Mouse (Mus musculus) brain, embryonic 14.5 days (tissue): ENCODE data around the gene Sipa1l3. TPM values are rescaled to one million over a fixed set of nuclear protein-coding genes. Genes with fewer than 3 reads are reported as not detected.

Experiments
- DNase-seq: peaks from one replicate; pipeline ENCODE4 v3.0.0-alpha.2; 2011; ENCODE audit warnings: low read depth
- CTCF ChIP-seq: fragments of 200-500 bp; IDR thresholded peaks from 2 replicates; pipeline ENCODE4 v1.5.1; 2012; ENCODE audit warnings: inconsistent platforms, mild to moderate bottlenecking, moderate library complexity, borderline replicate concordance; ENCODE audit not compliant: insufficient read depth, insufficient read length; ENCODE audit errors: extremely low read depth
- POLR2A ChIP-seq: fragments of 200-500 bp; IDR thresholded peaks from 2 replicates; pipeline ENCODE4 v1.6.1; 2012; ENCODE audit warnings: mild to moderate bottlenecking, inconsistent platforms, borderline replicate concordance; ENCODE audit not compliant: poor library complexity, insufficient read depth, insufficient read length, severe bottlenecking; ENCODE audit errors: extremely low read depth
- polyA plus RNA-seq: library from polyadenylated mRNA; depleted of rRNA; stranded (reverse); fragments of >200 nt; gene quantifications from 2 replicates; pipeline ENCODE4 v1.2.3, GENCODE M21; 2012

Sipa1l3 gene
- polyA plus RNA-seq, 1 experiment: 49.4 TPM

DNA sequence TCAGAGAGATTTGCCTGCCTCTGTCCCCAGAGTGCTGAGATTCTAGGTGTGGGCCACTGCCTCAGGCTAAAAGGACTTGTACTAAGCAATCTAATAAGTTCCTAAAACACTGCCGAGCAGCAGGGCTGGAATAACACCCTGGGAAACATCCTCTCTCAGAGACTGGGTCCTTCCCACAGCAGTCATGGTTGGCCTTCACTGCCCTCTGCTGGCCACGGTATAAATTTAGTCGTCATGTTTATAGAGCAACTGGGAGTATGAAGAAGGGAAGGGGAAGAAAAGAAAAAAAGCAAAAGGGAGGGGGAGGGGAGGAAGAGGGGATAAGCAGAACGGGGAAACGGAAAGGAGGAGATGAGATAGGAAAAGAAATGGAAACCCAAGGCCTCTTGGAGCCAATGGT lies 5.3 kb upstream of the Sipa1l3 start:
- DNase-seq: peak; percentile 86
- TF ChIP-seq POLR2A (no peak), CTCF (peak; percentile 84)

- TF ChIP-seq POLR2A (no peak), CTCF (peak; percentile 94)
- DNase-seq: peak; percentile 90
These were observed 3.6 kb upstream of the Sipa1l3 start for GRCm38 (mm10) chr7:29521841-29522575.

- TF ChIP-seq POLR2A: no peak
- no peak for DNase-seq
These were observed 2.9 kb upstream of the Sipa1l3 start for GRCm38 (mm10) chr7:29521365-29521764.

GRCm38 (mm10) chr7:29520794-29521193 lies 2.4 kb upstream of the Sipa1l3 start:
- DNase-seq: no peak
- TF ChIP-seq POLR2A (no peak), CTCF (no peak)

DNA sequence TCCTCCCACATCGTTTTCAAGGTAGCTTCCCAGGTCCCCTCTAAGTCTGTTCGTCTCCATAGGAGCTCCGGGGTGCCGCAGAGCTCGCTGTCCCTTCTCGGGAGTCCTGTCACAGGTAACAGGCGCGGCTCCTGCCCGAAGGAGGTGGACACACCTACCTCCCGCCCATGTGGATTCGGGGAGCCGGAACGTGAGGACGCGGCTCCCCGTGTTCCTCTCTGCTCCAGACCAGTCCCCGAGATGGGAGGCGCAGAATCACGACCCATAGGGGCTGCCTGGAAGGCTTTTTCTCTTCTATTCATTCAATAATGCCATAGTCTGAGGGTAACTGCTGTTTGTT lies 740 bp upstream of the Sipa1l3 start:
- no peak for DNase-seq
- TF ChIP-seq POLR2A: no peak
- TF ChIP-seq CTCF: no peak

- DNase-seq: peak; percentile 42
- TF ChIP-seq POLR2A (no peak), CTCF (peak; percentile 21; the same call in 1 of the 2 replicates)
These were observed 404 bp downstream of the Sipa1l3 start for GRCm38 (mm10) chr7:29518054-29518420.

GRCm38 (mm10) chr7:29517178-29517577 lies 1.3 kb downstream of the Sipa1l3 start:
- TF ChIP-seq POLR2A: no peak
- TF ChIP-seq CTCF: no peak
- DNase-seq: no peak

- TF ChIP-seq CTCF (no peak), POLR2A (no peak)
- no peak for DNase-seq
These were observed 2.8 kb downstream of the Sipa1l3 start for GRCm38 (mm10) chr7:29515652-29516051.

DNA sequence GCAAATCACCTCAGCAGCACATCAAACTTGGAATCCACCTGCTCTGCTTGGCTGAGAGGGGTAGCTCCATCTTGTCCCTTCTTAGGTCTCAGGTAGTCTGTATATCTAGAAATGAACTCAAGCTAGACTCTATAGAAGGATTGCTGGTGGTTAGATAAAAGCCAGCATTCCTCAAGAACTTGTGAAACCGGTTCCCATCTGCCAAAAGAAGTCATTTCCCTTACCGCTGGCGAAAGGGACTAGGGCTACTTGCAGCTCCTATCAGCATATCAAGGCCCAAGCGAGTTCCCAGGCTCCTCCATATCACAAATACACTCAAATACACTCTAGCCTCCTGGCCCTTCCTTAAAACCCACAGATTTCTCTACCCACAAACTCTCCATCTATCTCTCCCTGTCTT lies 5.7 kb downstream of the Sipa1l3 start:
- no peak for TF ChIP-seq POLR2A
- no peak for TF ChIP-seq CTCF
- no peak for DNase-seq

GRCm38 (mm10) chr7:29511598-29512275 lies 6.7 kb downstream of the Sipa1l3 start:
- DNase-seq: no peak
- no peak for TF ChIP-seq POLR2A

GRCm38 (mm10) chr7:29508522-29508921 lies 9.9 kb downstream of the Sipa1l3 start:
- no peak for DNase-seq
- TF ChIP-seq POLR2A: no peak
- no peak for TF ChIP-seq CTCF
